Mouse (Mus musculus): ENCODE measurements at regions not wholly inside any gene's neighbourhood (a gene's known extent, or its start where the extent isn't known, plus 50 kb on each side); places are given as distances from the start of the nearest gene placed in this dataset.

DNA sequence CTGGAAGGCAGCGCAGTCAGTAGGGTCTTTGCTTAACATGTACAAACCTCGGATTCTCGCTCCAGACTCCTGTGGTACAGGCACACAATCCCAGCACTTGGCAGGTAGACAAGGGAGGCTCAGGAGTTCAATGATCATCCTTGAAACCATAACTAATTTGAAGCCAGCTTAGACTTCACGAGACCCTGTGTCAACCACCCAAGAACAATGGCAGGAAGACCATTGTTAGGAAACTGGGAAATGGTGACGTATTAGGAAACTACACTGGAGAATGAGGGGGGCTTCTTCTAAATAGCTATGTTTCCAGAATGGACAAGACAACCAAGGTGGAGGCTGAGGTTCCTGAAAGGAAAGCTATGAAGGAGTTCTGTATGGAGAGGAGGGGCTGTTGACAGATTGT lies 313.1 kb upstream of the Adgrl2 start:
- Histone ChIP-seq H3K27ac (ENCODE audit: insufficient read depth, low read depth) (no peak overlapping the region), H3K4me2 (ENCODE audit: insufficient read depth, low read depth, poor library complexity, severe bottlenecking) (no peak overlapping the region), H3K79me2 (replicated peaks; ENCODE audit: control insufficient read depth, extremely low read depth, insufficient read depth, poor library complexity, severe bottlenecking) (no peaks in the 10 kb centered on the region), H3K9me3 (replicated peaks; ENCODE audit: low read length) (no peaks in the 10 kb centered on the region), H3K9ac (ENCODE audit: insufficient read depth, low read depth) (no peak overlapping the region), H3K36me3 (replicated peaks in 1 of 2; ENCODE audit: control insufficient read depth in 1 of 2, insufficient read depth in 1 of 2, low read length in 1 of 2) (no peaks in the 10 kb centered on the region), H3K4me3 (replicated peaks in 1 of 3; ENCODE audit: low read depth in 2 of 3, low read length in 2 of 3, poor library complexity in 1 of 3) (no peak overlapping the region), H3K27me3 (replicated peaks) (no peaks in the 10 kb centered on the region), H3K4me1 (ENCODE audit: control insufficient read depth in 1 of 2, insufficient read depth in 2 of 2) (peaks cover 8 to 38% of the 10 kb centered on the region in 2 experiments)
- no peak for TF ChIP-seq RAD21 (IDR thresholded peaks at IDR 0.05; ENCODE audit: low read depth, low read length)
- dilution Hi-C loops (cut with MboI; ENCODE audit: extremely low pct_ligation_motif_present, extremely low pct_unique_long_range_greater_than_20kb, low sequenced_read_pairs): no loop called here
- DNase-seq (ENCODE audit: extremely low read depth): no peak
- in situ Hi-C loops (cut with MboI; ENCODE audit: low pct_ligation_motif_present, low pct_unique_long_range_greater_than_20kb, low sequenced_read_pairs): no loop called here

DNA sequence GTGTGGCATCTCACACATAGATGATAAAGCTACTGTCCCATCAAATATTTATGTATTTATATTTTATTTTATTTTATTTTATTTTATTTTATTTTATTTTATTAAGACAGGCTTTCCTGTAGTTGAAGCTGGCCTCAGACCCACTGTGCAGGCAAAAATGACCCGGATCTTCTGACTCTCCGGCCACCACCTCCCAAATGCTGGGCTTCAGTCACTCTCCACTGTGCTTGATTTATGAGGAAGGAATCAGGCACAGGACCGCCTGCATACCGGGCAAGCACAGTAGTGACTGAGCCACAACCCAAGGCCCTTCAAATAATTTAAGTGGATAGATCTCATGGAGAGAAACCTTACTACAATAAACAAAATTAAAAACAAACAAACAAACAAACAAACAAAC lies 309.6 kb upstream of the Adgrl2 start:
- dilution Hi-C loops (cut with MboI; ENCODE audit: extremely low pct_ligation_motif_present, extremely low pct_unique_long_range_greater_than_20kb, low sequenced_read_pairs): no loop called here
- Histone ChIP-seq H3K4me3 (replicated peaks in 1 of 3; ENCODE audit: low read depth in 2 of 3, low read length in 2 of 3, poor library complexity in 1 of 3) (no peak overlapping the region), H3K4me1 (ENCODE audit: control insufficient read depth in 1 of 2, insufficient read depth in 2 of 2) (peaks cover 8 to 18% of the 10 kb centered on the region in 2 experiments)

DNA sequence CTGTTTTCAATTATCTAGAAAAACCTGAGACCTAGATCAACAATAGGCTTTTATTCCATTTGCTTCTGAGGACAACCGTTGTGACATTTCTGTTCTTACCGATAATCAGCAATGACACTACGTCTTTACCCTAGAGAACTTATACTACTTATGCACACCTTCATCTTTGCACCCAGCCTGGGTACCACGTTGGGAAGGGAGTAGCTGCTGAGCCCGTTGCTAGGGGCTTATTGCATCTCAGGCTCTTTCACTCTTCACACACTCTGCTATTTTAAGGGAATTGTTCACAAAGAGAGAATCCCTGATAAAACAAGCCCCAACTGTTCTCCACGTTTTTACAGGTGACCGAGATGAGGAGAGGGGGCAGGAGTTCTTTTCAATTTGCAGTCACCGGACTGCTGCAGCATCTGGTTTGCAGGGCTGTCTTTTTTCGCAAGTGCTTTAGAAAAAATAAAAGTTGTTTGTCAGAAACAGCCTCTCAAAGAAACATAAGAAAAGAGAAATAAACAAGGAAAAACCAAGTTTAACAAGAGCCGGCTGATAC lies 306.1 kb upstream of the Adgrl2 start:
- no peak overlapping the region for H3K4me2 ChIP-seq (ENCODE audit: insufficient read depth, low read depth, poor library complexity, severe bottlenecking)
- H3K36me3 ChIP-seq (replicated peaks in 1 of 2; ENCODE audit: control insufficient read depth in 1 of 2, insufficient read depth in 1 of 2, low read length in 1 of 2): no peaks in the 10 kb centered on the region
- TF ChIP-seq KAT2A (IDR thresholded peaks at IDR 0.05; ENCODE audit: insufficient replicate concordance, low read length) (no peak), ZNF384 (IDR thresholded peaks at IDR 0.05; ENCODE audit: low read depth, low read length) (no peak), MEF2A (IDR thresholded peaks at IDR 0.05; ENCODE audit: borderline replicate concordance, low read depth, low read length) (no peak), GABPA (IDR thresholded peaks at IDR 0.05; ENCODE audit: insufficient replicate concordance, low read depth, low read length) (no peak), EP300 (IDR thresholded peaks at IDR 0.05; ENCODE audit: low read length) (no peak)
- no peak overlapping the region for H3K4me3 ChIP-seq (replicated peaks in 1 of 3; ENCODE audit: low read depth in 2 of 3, low read length in 2 of 3, poor library complexity in 1 of 3)
- H3K27me3 ChIP-seq (replicated peaks): no peaks in the 10 kb centered on the region
- DNase-seq (ENCODE audit: extremely low read depth): no peak
- no peak overlapping the region for H3K27ac ChIP-seq (ENCODE audit: insufficient read depth, low read depth)
- in situ Hi-C loops (cut with MboI; ENCODE audit: low pct_ligation_motif_present, low pct_unique_long_range_greater_than_20kb, low sequenced_read_pairs): no loop called here
- dilution Hi-C loops (cut with MboI; ENCODE audit: extremely low pct_ligation_motif_present, extremely low pct_unique_long_range_greater_than_20kb, low sequenced_read_pairs): no loop called here
- no peaks in the 10 kb centered on the region for H3K79me2 ChIP-seq (replicated peaks; ENCODE audit: control insufficient read depth, extremely low read depth, insufficient read depth, poor library complexity, severe bottlenecking)
- H3K4me1 ChIP-seq (ENCODE audit: control insufficient read depth in 1 of 2, insufficient read depth in 2 of 2): peaks cover 3 to 4% of the 10 kb centered on the region in 2 experiments; a peak in 2 of 4 replicates
- no peaks in the 10 kb centered on the region for H3K9me3 ChIP-seq (replicated peaks; ENCODE audit: low read length)
- no peak overlapping the region for H3K9ac ChIP-seq (ENCODE audit: insufficient read depth, low read depth)

More for the DNA sequence above, 309.6 kb upstream of the Adgrl2 start:
- H3K4me2 ChIP-seq (ENCODE audit: insufficient read depth, low read depth, poor library complexity, severe bottlenecking): no peak overlapping the region
- H3K27ac ChIP-seq (ENCODE audit: insufficient read depth, low read depth): no peak overlapping the region
- no peaks in the 10 kb centered on the region for H3K27me3 ChIP-seq (replicated peaks)
- H3K79me2 ChIP-seq (replicated peaks; ENCODE audit: control insufficient read depth, extremely low read depth, insufficient read depth, poor library complexity, severe bottlenecking): no peaks in the 10 kb centered on the region
- no peak for DNase-seq (ENCODE audit: extremely low read depth)
- TF ChIP-seq CHD2 (IDR thresholded peaks at IDR 0.05; ENCODE audit: low read length) (no peak), E2F4 (IDR thresholded peaks at IDR 0.05; ENCODE audit: insufficient replicate concordance, low read depth, low read length) (no peak), PAX5 (IDR thresholded peaks at IDR 0.05; ENCODE audit: low read length) (no peak), USF1 (IDR thresholded peaks at IDR 0.05; ENCODE audit: low read depth, low read length) (no peak), JUND (conservative IDR thresholded peaks at IDR 0.05; ENCODE audit: low read depth, low read length) (no peak), NRF1 (IDR thresholded peaks at IDR 0.05; ENCODE audit: low read depth, low read length) (no peak), NELFE (IDR thresholded peaks at IDR 0.05; ENCODE audit: low read depth, low read length) (no peak), ZMIZ1 (IDR thresholded peaks at IDR 0.05; ENCODE audit: low read depth, low read length) (no peak), CTCF (conservative IDR thresholded peaks at IDR 0.05 in 1 of 2, IDR thresholded peaks at IDR 0.05 in 1 of 2; ENCODE audit: low read depth in 2 of 2, low read length in 2 of 2) (no peak), ZNF384 (IDR thresholded peaks at IDR 0.05; ENCODE audit: low read depth, low read length) (no peak)
- H3K9ac ChIP-seq (ENCODE audit: insufficient read depth, low read depth): no peak overlapping the region
- H3K36me3 ChIP-seq (replicated peaks in 1 of 2; ENCODE audit: control insufficient read depth in 1 of 2, insufficient read depth in 1 of 2, low read length in 1 of 2): no peaks in the 10 kb centered on the region
- no peaks in the 10 kb centered on the region for H3K9me3 ChIP-seq (replicated peaks; ENCODE audit: low read length)
- in situ Hi-C loops (cut with MboI; ENCODE audit: low pct_ligation_motif_present, low pct_unique_long_range_greater_than_20kb, low sequenced_read_pairs): no loop called here
